Mouse (Mus musculus) heart, adult 2 months (tissue): ENCODE measurements at regions not wholly inside any gene's neighbourhood (a gene's known extent, or its start where the extent isn't known, plus 50 kb on each side); places are given as distances from the start of the nearest gene placed in this dataset.
"Not testable (repeated sequence)": the region's sequence is repeated elsewhere in the genome, so short reads cannot be mapped to it uniquely, and the experiment has no call there.

Experiments used
- DNase-seq, 2 experiments: peaks; one replicate each; pipeline ENCODE4 v3.0.0; 2021
- H3K27ac ChIP-seq: fragments of 200-600 bp; 2 replicates; pipeline ENCODE4 v1.8.1; 2022
- H3K27me3 ChIP-seq: fragments of 200-500 bp; 2 replicates; pipeline ENCODE4 v1.6.1; 2012; ENCODE audit warnings: mild to moderate bottlenecking, low read length, inconsistent platforms, mixed read lengths; ENCODE audit not compliant: control insufficient read depth, insufficient read depth
- H3K36me3 ChIP-seq: fragments of 200-500 bp; 2 replicates; pipeline ENCODE4 v1.6.1; 2012; ENCODE audit warnings: low read length, inconsistent platforms; ENCODE audit not compliant: control insufficient read depth, insufficient read depth
- H3K4me1 ChIP-seq: fragments of 200-500 bp; 2 replicates; pipeline ENCODE4 v1.6.1; 2011; ENCODE audit warnings: low read length; ENCODE audit not compliant: control insufficient read depth, insufficient read depth
- H3K4me3 ChIP-seq: fragments of 200-600 bp; 2 replicates; pipeline ENCODE4 v1.8.1; 2022
- H3K79me2 ChIP-seq: fragments of 200-500 bp; replicated peaks from 2 replicates; pipeline ENCODE4 v1.6.1; 2012; ENCODE audit warnings: mild to moderate bottlenecking, inconsistent platforms, low read length, moderate library complexity, mixed read lengths; ENCODE audit not compliant: control insufficient read depth, insufficient read depth
- H3K9ac ChIP-seq: fragments of 200-500 bp; 2 replicates; pipeline ENCODE4 v1.6.1; 2012; ENCODE audit warnings: low read depth, mild to moderate bottlenecking, control low read depth, inconsistent platforms, low read length, mixed read lengths
- CTCF ChIP-seq: fragments of 200-600 bp; IDR thresholded peaks from 2 replicates; pipeline ENCODE4 v1.8.1; 2022; ENCODE audit warnings: antibody characterized with exemption, mild to moderate bottlenecking, moderate library complexity
- EP300 ChIP-seq: fragments of 200-500 bp; IDR thresholded peaks from 2 replicates; pipeline ENCODE4 v1.6.1; 2011; ENCODE audit warnings: low read depth, low read length, control low read depth; ENCODE audit not compliant: insufficient read depth
- POLR2A ChIP-seq: fragments of 200-500 bp; IDR thresholded peaks from 2 replicates; pipeline ENCODE4 v1.6.1; 2011; ENCODE audit warnings: mild to moderate bottlenecking, low read depth, low read length, control low read depth; ENCODE audit not compliant: insufficient read depth
- WGBS: fragments of 180-500 bp; shearing (Covaris S2); methylation state at CpG from one replicate; pipeline ENCODE4 v1.1.7; 2018; 5-methylcytosine and 5-hydroxymethylcytosine counted together
- intact Hi-C: fragments of 180-260 bp; cut with DNase I; formaldehyde crosslinking; loops from one replicate; pipeline ENCODE4 v1.15.1; 2025

DNA sequence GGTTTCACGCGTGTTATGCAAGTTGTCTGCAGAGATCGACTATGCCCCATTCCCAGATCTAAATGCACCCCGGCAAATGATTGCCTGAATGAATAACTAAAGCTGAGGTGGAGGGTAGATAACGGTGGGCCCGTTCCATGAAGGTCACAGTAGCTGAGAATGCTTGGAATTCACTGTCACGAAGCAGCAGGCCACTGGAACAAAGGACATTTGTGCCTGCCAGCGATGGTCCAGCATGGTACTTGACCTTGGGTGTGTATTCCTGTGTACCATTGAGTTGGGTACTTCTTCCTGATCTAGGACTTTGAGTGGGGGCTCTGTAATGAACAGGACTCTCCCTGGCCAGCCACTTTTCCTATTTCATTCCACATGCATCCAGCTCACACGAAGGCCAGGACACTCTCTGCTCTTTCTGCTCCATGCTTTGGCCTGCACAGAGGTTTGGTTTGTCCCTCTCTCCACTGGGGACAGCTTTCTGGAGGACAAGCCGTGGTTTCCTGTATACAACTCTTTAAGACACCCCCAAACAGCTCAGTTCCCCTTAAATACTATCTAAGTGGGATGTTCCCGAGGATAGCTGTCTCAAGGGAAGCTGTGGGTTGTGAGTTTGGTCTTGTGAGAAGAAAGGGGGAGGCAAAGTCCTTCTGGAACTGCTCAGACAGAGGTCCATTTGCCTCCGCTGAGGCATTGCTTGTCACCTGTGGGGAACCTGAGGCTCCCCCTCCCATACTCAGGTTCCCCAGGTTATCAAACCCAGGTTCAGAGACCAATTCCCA is 246.9 kb downstream of the Diras2 start:
- no peak overlapping the region for H3K4me3 ChIP-seq
- H3K4me1 ChIP-seq = peaks cover 3% of the 10 kb centered on the region
- no peak overlapping the region for H3K27ac ChIP-seq
- TF ChIP-seq POLR2A = no peak
- TF ChIP-seq CTCF = no peak
- TF ChIP-seq EP300 = no peak
- no peaks in the 10 kb centered on the region for H3K36me3 ChIP-seq
- H3K9ac ChIP-seq = no peak overlapping the region
- H3K27me3 ChIP-seq = no peaks in the 10 kb centered on the region
- no peak for DNase-seq
- H3K79me2 ChIP-seq = no peaks in the 10 kb centered on the region
- intact Hi-C loops = no loop called here
- WGBS = 67% methylated on average over 12 of the region's 12 CpGs

DNA sequence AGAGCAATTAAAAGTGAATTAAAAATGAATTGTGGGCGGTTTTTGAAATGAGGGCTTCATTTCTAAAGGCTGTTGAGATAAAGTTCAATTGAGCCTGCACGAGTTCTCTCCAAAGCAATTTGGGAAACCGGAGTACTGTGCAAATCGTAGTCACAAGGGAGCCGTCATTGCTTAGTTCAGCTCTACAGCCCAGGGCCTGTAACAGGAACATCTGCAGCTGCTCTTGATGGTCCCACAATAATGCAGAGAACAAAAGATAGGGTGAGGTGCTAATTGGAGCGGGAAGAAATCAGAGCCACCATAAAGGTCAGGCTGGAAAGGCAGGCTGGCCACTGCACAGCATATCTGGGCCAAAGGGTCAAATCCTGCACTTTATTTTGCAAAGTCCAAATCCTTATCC is 242.7 kb downstream of the Diras2 start:
- no peak for TF ChIP-seq POLR2A
- no peak for TF ChIP-seq CTCF
- no peak for TF ChIP-seq EP300
- Histone ChIP-seq H3K27ac (no peak overlapping the region), H3K27me3 (no peaks in the 10 kb centered on the region), H3K36me3 (no peaks in the 10 kb centered on the region), H3K4me3 (no peak overlapping the region), H3K79me2 (no peaks in the 10 kb centered on the region), H3K4me1 (peaks cover 3% of the 10 kb centered on the region), H3K9ac (no peak overlapping the region)
- intact Hi-C loops = no loop called here
- no peak for DNase-seq
- WGBS = 66% methylated on average over 6 of the region's 6 CpGs

DNA sequence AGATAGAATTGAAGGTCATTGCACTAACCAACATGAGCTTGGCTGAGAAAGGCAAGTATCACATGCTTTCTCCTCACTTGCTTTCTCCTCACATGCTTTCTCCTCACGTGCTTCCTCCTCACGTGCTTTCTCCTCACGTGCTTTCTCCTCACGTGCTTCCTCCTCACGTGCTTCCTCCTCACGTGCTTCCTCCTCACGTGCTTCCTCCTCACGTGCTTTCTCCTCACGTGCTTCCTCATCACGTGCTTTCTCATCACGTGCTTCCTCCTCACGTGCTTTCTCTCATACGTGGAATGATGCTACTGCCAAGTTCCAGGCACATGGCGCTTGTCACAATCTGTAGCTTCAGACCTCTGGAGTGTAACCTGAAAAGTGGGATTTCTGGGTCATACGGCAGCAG is 235.2 kb downstream of the Diras2 start:
- no peaks in the 10 kb centered on the region for H3K79me2 ChIP-seq
- H3K9ac ChIP-seq = no peak overlapping the region
- WGBS = 82% methylated on average over 15 of the region's 15 CpGs
- H3K27ac ChIP-seq = no peak overlapping the region
- no peaks in the 10 kb centered on the region for H3K27me3 ChIP-seq
- no peak overlapping the region for H3K4me3 ChIP-seq
- no peak for TF ChIP-seq EP300
- TF ChIP-seq CTCF = no peak
- TF ChIP-seq POLR2A = no peak
- intact Hi-C loops = no loop called here
- no peaks in the 10 kb centered on the region for H3K36me3 ChIP-seq
- no peak for DNase-seq
- no peaks in the 10 kb centered on the region for H3K4me1 ChIP-seq

DNA sequence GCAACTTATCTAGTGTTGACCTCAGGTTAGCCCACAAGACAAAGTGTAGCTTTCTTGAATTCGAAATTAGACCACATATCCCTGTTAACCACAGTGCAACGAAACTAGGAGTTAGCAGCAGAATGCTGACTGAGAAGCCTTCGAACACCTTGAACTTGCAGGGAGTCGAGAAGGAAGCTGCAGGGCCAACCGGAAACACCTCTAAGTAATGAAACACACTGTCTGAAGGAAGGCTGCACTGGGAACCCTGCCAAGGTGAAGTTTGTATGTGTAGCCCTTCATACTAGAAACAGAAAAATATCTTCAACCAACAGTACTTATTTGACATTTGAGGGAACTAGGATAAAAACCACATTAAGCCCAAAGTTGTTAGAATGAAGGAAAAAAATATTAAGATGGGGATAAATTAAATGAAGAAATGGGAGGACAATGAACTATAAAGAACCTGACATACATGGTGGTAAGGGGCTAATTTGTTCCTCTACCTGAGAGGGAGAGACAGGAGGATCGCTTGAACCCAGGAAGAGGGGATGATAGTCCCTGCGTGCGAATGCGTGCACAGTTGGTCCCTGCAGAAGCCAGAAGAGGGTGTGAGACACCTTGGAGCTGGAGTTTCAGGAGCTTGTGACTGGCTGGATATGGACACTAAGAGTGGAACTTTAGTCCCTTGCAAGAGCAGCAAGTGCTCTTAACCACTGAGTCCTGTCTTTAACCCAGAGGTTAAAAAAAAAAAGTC is 234.4 kb downstream of the Diras2 start:
- no peak for TF ChIP-seq CTCF
- no peak for TF ChIP-seq EP300
- no peak for TF ChIP-seq POLR2A
- no peak overlapping the region for H3K4me3 ChIP-seq
- H3K27me3 ChIP-seq = no peaks in the 10 kb centered on the region
- H3K79me2 ChIP-seq = no peaks in the 10 kb centered on the region
- no peak overlapping the region for H3K27ac ChIP-seq
- whole genome bisulfite sequencing = 68% methylated on average over 9 of the region's 9 CpGs
- no peaks in the 10 kb centered on the region for H3K36me3 ChIP-seq
- intact Hi-C loops = no loop called here
- DNase-seq = no peak
- no peaks in the 10 kb centered on the region for H3K4me1 ChIP-seq
- no peak overlapping the region for H3K9ac ChIP-seq

DNA sequence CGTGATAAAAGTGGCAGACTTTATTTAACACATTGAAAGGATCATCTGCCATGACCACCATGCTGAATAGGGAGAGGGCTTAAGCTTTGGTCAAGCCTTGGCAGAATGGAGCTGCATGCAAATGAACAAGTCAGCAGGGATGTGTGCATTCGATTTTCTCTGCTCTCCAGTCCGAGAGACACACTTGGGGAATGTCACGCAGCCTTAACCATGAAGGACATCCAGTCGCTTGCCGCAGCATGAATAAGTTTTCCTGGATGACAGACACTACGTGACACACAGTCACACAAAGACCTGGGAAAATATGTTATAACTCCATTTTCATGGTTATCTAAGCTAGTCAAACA is 233.8 kb downstream of the Diras2 start:
- 87% methylated on average over 7 of the region's 7 CpGs for WGBS
- Histone ChIP-seq H3K4me3 (no peak overlapping the region), H3K4me1 (no peaks in the 10 kb centered on the region), H3K27ac (no peak overlapping the region), H3K9ac (no peak overlapping the region), H3K79me2 (no peaks in the 10 kb centered on the region), H3K27me3 (no peaks in the 10 kb centered on the region), H3K36me3 (no peaks in the 10 kb centered on the region)
- TF ChIP-seq POLR2A (no peak), EP300 (no peak), CTCF (no peak)
- no peak for DNase-seq
- intact Hi-C loops = no loop called here

DNA sequence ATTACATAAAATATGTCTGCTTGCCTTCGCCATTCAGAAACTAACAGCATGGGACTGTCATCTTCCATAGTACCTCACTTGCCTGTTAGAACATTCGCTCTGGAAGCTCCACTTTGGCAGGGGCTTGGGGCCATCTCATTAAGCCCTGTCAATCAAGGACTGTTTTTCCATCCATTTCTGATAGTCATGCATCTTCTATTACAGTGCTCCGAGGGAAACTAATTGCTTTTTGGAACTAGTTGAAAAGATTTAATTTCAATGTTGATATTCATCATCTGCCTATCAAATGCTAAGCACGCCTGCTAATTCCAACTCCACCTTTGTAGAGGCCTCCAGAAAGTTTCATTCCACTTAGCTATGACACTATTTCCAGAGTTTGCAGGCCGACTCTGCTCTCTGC is 232.7 kb downstream of the Diras2 start:
- Histone ChIP-seq H3K4me3 (no peak overlapping the region), H3K36me3 (no peaks in the 10 kb centered on the region), H3K79me2 (no peaks in the 10 kb centered on the region), H3K27me3 (no peaks in the 10 kb centered on the region), H3K27ac (no peak overlapping the region), H3K4me1 (no peaks in the 10 kb centered on the region), H3K9ac (no peak overlapping the region)
- WGBS = 85% methylated on average over 5 of the region's 5 CpGs
- DNase-seq = no peak
- intact Hi-C loops = no loop called here
- TF ChIP-seq CTCF = no peak
- no peak for TF ChIP-seq EP300

DNA sequence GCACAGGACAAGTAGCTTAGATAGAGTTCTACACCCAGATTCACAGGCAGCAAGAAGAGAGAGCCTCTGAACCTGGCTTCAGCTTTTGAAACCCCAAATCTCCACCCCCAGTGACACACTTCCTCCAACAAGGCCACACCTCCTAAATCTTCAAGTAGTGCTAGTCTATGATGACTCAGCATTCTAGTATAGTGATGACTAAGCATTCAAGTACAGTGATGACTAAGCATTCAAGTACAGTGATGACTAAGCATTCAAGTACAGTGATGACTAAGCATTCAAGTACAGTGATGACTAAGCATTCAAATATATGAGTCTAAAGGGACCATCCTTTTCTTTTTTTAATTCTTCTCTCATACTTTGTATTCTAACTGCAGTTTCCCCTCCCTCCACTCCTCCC is 225.8 kb downstream of the Diras2 start:
- H3K27me3 ChIP-seq, intact Hi-C loops, H3K79me2 ChIP-seq, DNase-seq, H3K36me3 ChIP-seq, H3K4me3 ChIP-seq, H3K27ac ChIP-seq, H3K9ac ChIP-seq, H3K4me1 ChIP-seq: not testable (repeated sequence)
